Mouse (Mus musculus) erythroblast, adult 5-6 weeks (primary cell): ENCODE results near the gene Stx8. TPM values are rescaled to one million over a fixed set of nuclear protein-coding genes. Genes with fewer than 3 reads are reported as not detected.

Experiments
- total RNA-seq, 2 experiments: library from RNA; stranded (forward) in 1 of 2; stranded (reverse) in 1 of 2; fragments of 150-400 nt in 1 of 2; fragments of 200-764, 138-1000 nt in 1 of 2; gene quantifications; 2 replicates each; pipeline versions ENCODE4 v1.2.3 to v1.2.4; 2015 to 2017; ENCODE audit warnings: low replicate concordance in 2 of 2

The Stx8 gene
- total RNA-seq, 2 experiments from 2014 or later, result 3.8 to 9.5 TPM

Other genes starting within 250 kb of the Stx8 start
- gene Glp2r, start 195.0 kb upstream of the Stx8 start, total RNA-seq (2015; ENCODE audit: low replicate concordance), result not detected in 2 replicates
- gene Glp2r, start 195.0 kb upstream of the Stx8 start, total RNA-seq (2017; ENCODE audit: low replicate concordance), result not detected in 2 replicates
- not detected in 2 replicates for gene Gsg1l2, start 191.6 kb upstream of the Stx8 start, total RNA-seq (2015; ENCODE audit: low replicate concordance)
- gene Gsg1l2, start 191.6 kb upstream of the Stx8 start, total RNA-seq (2017; ENCODE audit: low replicate concordance), result not detected in 2 replicates
- not detected in 2 replicates for gene Dhrs7c, start 168.0 kb upstream of the Stx8 start, total RNA-seq (2015; ENCODE audit: low replicate concordance)
- not detected in 2 replicates for gene Dhrs7c, start 168.0 kb upstream of the Stx8 start, total RNA-seq (2017; ENCODE audit: low replicate concordance)
- gene Usp43, start 44.0 kb upstream of the Stx8 start, total RNA-seq (2015; ENCODE audit: low replicate concordance), result not detected in 2 replicates
- not detected in 2 replicates for gene Usp43, start 44.0 kb upstream of the Stx8 start, total RNA-seq (2017; ENCODE audit: low replicate concordance)
- not detected in 2 replicates for gene Cfap52, start 542 bp upstream of the Stx8 start, total RNA-seq (2015; ENCODE audit: low replicate concordance)
- not detected in 2 replicates for gene Cfap52, start 542 bp upstream of the Stx8 start, total RNA-seq (2017; ENCODE audit: low replicate concordance)